Mouse (Mus musculus): ENCODE measurements around the gene Btrc.

DNA sequence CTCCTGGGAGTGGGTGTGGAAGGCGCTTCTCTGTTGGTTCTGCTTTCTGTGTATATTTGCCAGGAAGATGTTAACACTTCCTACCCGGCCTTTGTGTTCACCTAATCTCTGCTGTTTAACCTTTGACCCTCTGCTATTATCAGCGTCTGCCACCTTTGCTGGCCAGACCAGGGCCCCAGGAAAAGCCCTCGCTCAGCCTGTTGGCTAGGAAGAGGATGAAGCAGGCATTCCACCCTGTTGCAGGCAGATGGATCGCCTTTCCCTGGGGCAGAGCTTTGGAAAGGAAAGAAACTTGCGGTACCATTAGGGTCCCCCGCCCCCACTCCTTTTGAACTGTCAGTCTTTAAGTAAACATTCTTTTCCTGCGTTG is 212.1 kb downstream of the Btrc start:
- no peak for TF ChIP-seq GATA1 (IDR thresholded peaks at IDR 0.05; ENCODE audit: borderline replicate concordance, low read length)
- no peak for TF ChIP-seq FLI1 (IDR thresholded peaks at IDR 0.05; ENCODE audit: low read length)
